Mouse (Mus musculus): Measurements from ENCODE around the gene Popdc2. TPM values are rescaled to one million over a fixed set of nuclear protein-coding genes. Genes with fewer than 3 reads are reported as not detected.
A peak's percentile ranks its signal among the peaks of the same experiment; 100 is the strongest.

Popdc2 gene
- polyA plus RNA-seq, 1 experiment from 2014 or later = 0.17 TPM

- no peak for DNase-seq (ENCODE audit: low spot score)
- WGBS = 88% methylated on average over 3 of the region's 3 CpGs
- no peak overlapping the region for H3K9ac ChIP-seq (ENCODE audit: low read length)
- no peak for ATAC-seq
- H3K36me3 ChIP-seq (ENCODE audit: control insufficient read depth, insufficient read depth, low read length) = no peaks in the 10 kb centered on the region
- no peaks in the 10 kb centered on the region for H3K27me3 ChIP-seq (replicated peaks; ENCODE audit: control insufficient read depth, insufficient read depth, low read length)
- no peaks in the 10 kb centered on the region for H3K4me1 ChIP-seq (ENCODE audit: control insufficient read depth, insufficient read depth, low read length)
- H3K9me3 ChIP-seq (replicated peaks; ENCODE audit: control insufficient read depth, low read length) = no peaks in the 10 kb centered on the region
- H3K4me2 ChIP-seq (ENCODE audit: low read length) = no peak overlapping the region
- H3K27ac ChIP-seq (ENCODE audit: low read depth, low read length) = no peak overlapping the region
- no peak overlapping the region for H3K4me3 ChIP-seq (ENCODE audit: low read depth, low read length)
Observed at GRCm38 (mm10) chr16:38363256-38363595, 1.2 kb downstream of the Popdc2 start.

- Histone ChIP-seq H3K27ac (ENCODE audit: low read depth, low read length) (no peak overlapping the region), H3K4me3 (ENCODE audit: low read depth, low read length) (no peak overlapping the region), H3K4me1 (ENCODE audit: control insufficient read depth, insufficient read depth, low read length) (0 out of 2 replicates have a peak, but pooled peaks cover 3% of the 10 kb centered on the region), H3K27me3 (replicated peaks; ENCODE audit: control insufficient read depth, insufficient read depth, low read length) (no peaks in the 10 kb centered on the region), H3K36me3 (ENCODE audit: control insufficient read depth, insufficient read depth, low read length) (no peaks in the 10 kb centered on the region), H3K9ac (ENCODE audit: low read length) (no peak overlapping the region), H3K4me2 (ENCODE audit: low read length) (no peak overlapping the region), H3K9me3 (replicated peaks; ENCODE audit: control insufficient read depth, low read length) (no peaks in the 10 kb centered on the region)
- WGBS = 94% methylated on average over 7 of the region's 7 CpGs
- ATAC-seq (no peak), DNase-seq (ENCODE audit: low spot score) (no peak)
Observed at GRCm38 (mm10) chr16:38363657-38364056, 1.6 kb downstream of the Popdc2 start.

- no peak for DNase-seq (ENCODE audit: low spot score)
- H3K27ac ChIP-seq (ENCODE audit: low read depth, low read length) = no peak overlapping the region
- no peak overlapping the region for H3K9ac ChIP-seq (ENCODE audit: low read length)
- no peaks in the 10 kb centered on the region for H3K9me3 ChIP-seq (replicated peaks; ENCODE audit: control insufficient read depth, low read length)
- H3K36me3 ChIP-seq (ENCODE audit: control insufficient read depth, insufficient read depth, low read length) = no peaks in the 10 kb centered on the region
- no peak overlapping the region for H3K4me3 ChIP-seq (ENCODE audit: low read depth, low read length)
- no peaks in the 10 kb centered on the region for H3K27me3 ChIP-seq (replicated peaks; ENCODE audit: control insufficient read depth, insufficient read depth, low read length)
- 81% methylated on average over 10 of the region's 10 CpGs for WGBS
- H3K4me2 ChIP-seq (ENCODE audit: low read length) = no peak overlapping the region
- 0 out of 2 replicates have a peak, but pooled peaks cover 3% of the 10 kb centered on the region for H3K4me1 ChIP-seq (ENCODE audit: control insufficient read depth, insufficient read depth, low read length)
- no peak for ATAC-seq
Observed at GRCm38 (mm10) chr16:38365390-38365789, 3.4 kb downstream of the Popdc2 start.

- Histone ChIP-seq H3K9me3 (replicated peaks; ENCODE audit: control insufficient read depth, low read length) (no peaks in the 10 kb centered on the region), H3K4me1 (ENCODE audit: control insufficient read depth, insufficient read depth, low read length) (0 out of 2 replicates have a peak, but pooled peaks cover 3% of the 10 kb centered on the region), H3K9ac (ENCODE audit: low read length) (no peak overlapping the region), H3K4me2 (ENCODE audit: low read length) (no peak overlapping the region), H3K4me3 (ENCODE audit: low read depth, low read length) (no peak overlapping the region), H3K27ac (ENCODE audit: low read depth, low read length) (no peak overlapping the region), H3K27me3 (replicated peaks; ENCODE audit: control insufficient read depth, insufficient read depth, low read length) (no peaks in the 10 kb centered on the region), H3K36me3 (ENCODE audit: control insufficient read depth, insufficient read depth, low read length) (no peaks in the 10 kb centered on the region)
- WGBS = 93% methylated on average over 4 of the region's 4 CpGs
- ATAC-seq (no peak), DNase-seq (ENCODE audit: low spot score) (no peak)
Observed at GRCm38 (mm10) chr16:38366231-38366630, 4.2 kb downstream of the Popdc2 start.

- no peaks in the 10 kb centered on the region for H3K9me3 ChIP-seq (replicated peaks; ENCODE audit: control insufficient read depth, low read length)
- DNase-seq (ENCODE audit: low spot score) (peak; percentile 7), ATAC-seq (no peak)
- no peaks in the 10 kb centered on the region for H3K27me3 ChIP-seq (replicated peaks; ENCODE audit: control insufficient read depth, insufficient read depth, low read length)
- no peak overlapping the region for H3K4me3 ChIP-seq (ENCODE audit: low read depth, low read length)
- H3K4me1 ChIP-seq (ENCODE audit: control insufficient read depth, insufficient read depth, low read length) = 0 out of 2 replicates have a peak, but pooled peaks cover 3% of the 10 kb centered on the region
- no peak overlapping the region for H3K27ac ChIP-seq (ENCODE audit: low read depth, low read length)
- H3K4me2 ChIP-seq (ENCODE audit: low read length) = no peak overlapping the region
- no peak overlapping the region for H3K9ac ChIP-seq (ENCODE audit: low read length)
- 46% methylated on average over 10 of the region's 10 CpGs for whole genome bisulfite sequencing
- H3K36me3 ChIP-seq (ENCODE audit: control insufficient read depth, insufficient read depth, low read length) = no peaks in the 10 kb centered on the region
Observed at GRCm38 (mm10) chr16:38368336-38368735, 6.3 kb downstream of the Popdc2 start.

GRCm38 (mm10) chr16:38369000-38369399, 7.0 kb downstream of the Popdc2 start:
- DNase-seq (ENCODE audit: low spot score) (no peak), ATAC-seq (no peak)
- no peak overlapping the region for H3K27ac ChIP-seq (ENCODE audit: low read depth, low read length)
- no peaks in the 10 kb centered on the region for H3K27me3 ChIP-seq (replicated peaks; ENCODE audit: control insufficient read depth, insufficient read depth, low read length)
- WGBS = 76% methylated on average over 7 of the region's 7 CpGs
- H3K4me1 ChIP-seq (ENCODE audit: control insufficient read depth, insufficient read depth, low read length) = 0 out of 2 replicates have a peak, but pooled peaks cover 3% of the 10 kb centered on the region
- H3K4me3 ChIP-seq (ENCODE audit: low read depth, low read length) = no peak overlapping the region
- H3K36me3 ChIP-seq (ENCODE audit: control insufficient read depth, insufficient read depth, low read length) = no peaks in the 10 kb centered on the region
- no peak overlapping the region for H3K4me2 ChIP-seq (ENCODE audit: low read length)
- no peaks in the 10 kb centered on the region for H3K9me3 ChIP-seq (replicated peaks; ENCODE audit: control insufficient read depth, low read length)
- H3K9ac ChIP-seq (ENCODE audit: low read length) = no peak overlapping the region

- Histone ChIP-seq H3K27ac (ENCODE audit: low read depth, low read length) (no peak overlapping the region), H3K36me3 (ENCODE audit: control insufficient read depth, insufficient read depth, low read length) (no peaks in the 10 kb centered on the region), H3K27me3 (replicated peaks; ENCODE audit: control insufficient read depth, insufficient read depth, low read length) (no peaks in the 10 kb centered on the region), H3K9ac (ENCODE audit: low read length) (no peak overlapping the region), H3K4me2 (ENCODE audit: low read length) (no peak overlapping the region), H3K4me3 (ENCODE audit: low read depth, low read length) (no peak overlapping the region), H3K9me3 (replicated peaks; ENCODE audit: control insufficient read depth, low read length) (no peaks in the 10 kb centered on the region), H3K4me1 (ENCODE audit: control insufficient read depth, insufficient read depth, low read length) (0 out of 2 replicates have a peak, but pooled peaks cover 3% of the 10 kb centered on the region)
- 86% methylated on average over 8 of the region's 8 CpGs for WGBS
- ATAC-seq (no peak), DNase-seq (ENCODE audit: low spot score) (no peak)
Observed at GRCm38 (mm10) chr16:38369431-38369830, 7.4 kb downstream of the Popdc2 start.

- Histone ChIP-seq H3K27me3 (replicated peaks; ENCODE audit: control insufficient read depth, insufficient read depth, low read length) (no peaks in the 10 kb centered on the region), H3K4me3 (ENCODE audit: low read depth, low read length) (no peak overlapping the region), H3K4me1 (ENCODE audit: control insufficient read depth, insufficient read depth, low read length) (0 out of 2 replicates have a peak, but pooled peaks cover 3% of the 10 kb centered on the region), H3K27ac (ENCODE audit: low read depth, low read length) (no peak overlapping the region), H3K9me3 (replicated peaks; ENCODE audit: control insufficient read depth, low read length) (no peaks in the 10 kb centered on the region), H3K9ac (ENCODE audit: low read length) (no peak overlapping the region), H3K4me2 (ENCODE audit: low read length) (no peak overlapping the region), H3K36me3 (ENCODE audit: control insufficient read depth, insufficient read depth, low read length) (no peaks in the 10 kb centered on the region)
- WGBS = 90% methylated on average over 4 of the region's 4 CpGs
- DNase-seq (ENCODE audit: low spot score) (no peak), ATAC-seq (no peak)
Observed at GRCm38 (mm10) chr16:38369992-38370484, 8.0 kb downstream of the Popdc2 start.

GRCm38 (mm10) chr16:38370633-38371374, 8.8 kb downstream of the Popdc2 start:
- 83% methylated on average over 8 of the region's 8 CpGs for WGBS
- ATAC-seq (no peak), DNase-seq (ENCODE audit: low spot score) (no peak)
- Histone ChIP-seq H3K4me2 (ENCODE audit: low read length) (no peak overlapping the region), H3K36me3 (ENCODE audit: control insufficient read depth, insufficient read depth, low read length) (no peaks in the 10 kb centered on the region), H3K4me1 (ENCODE audit: control insufficient read depth, insufficient read depth, low read length) (0 out of 2 replicates have a peak, but pooled peaks cover 3% of the 10 kb centered on the region), H3K27me3 (replicated peaks; ENCODE audit: control insufficient read depth, insufficient read depth, low read length) (no peaks in the 10 kb centered on the region), H3K27ac (ENCODE audit: low read depth, low read length) (no peak overlapping the region), H3K4me3 (ENCODE audit: low read depth, low read length) (no peak overlapping the region), H3K9me3 (replicated peaks; ENCODE audit: control insufficient read depth, low read length) (no peaks in the 10 kb centered on the region), H3K9ac (ENCODE audit: low read length) (no peak overlapping the region)

All from forebrain, embryonic 14.5 days (tissue).